In the genomic region with DNA sequence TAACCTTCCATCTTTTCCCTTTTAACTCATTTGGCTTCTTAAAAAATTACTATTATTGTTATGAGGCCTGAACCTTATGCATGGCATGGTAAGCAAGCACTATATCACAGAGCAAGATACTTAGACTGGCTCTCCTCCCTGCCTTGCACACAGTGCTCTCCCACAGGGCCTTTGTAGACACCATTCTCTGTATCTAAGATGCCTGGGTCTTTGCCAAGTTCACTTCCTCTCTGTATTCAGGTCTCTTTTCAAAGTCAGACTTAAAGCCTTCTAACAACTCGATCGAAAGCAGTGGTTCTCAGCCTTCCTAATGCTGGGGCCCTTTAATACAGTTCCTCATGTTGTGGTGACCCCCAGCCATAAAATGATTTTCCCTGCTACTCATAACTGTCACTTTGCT, we compare ENCODE assay signal across 21 mouse cellular contexts.
A peak's percentile ranks its signal among the peaks of the same experiment; 100 is the strongest.
DNase-seq lines count a peak whose midpoint lies in the region; ATAC-seq and TF ChIP-seq lines count a peak whose summit lies in the region.
"Had no signal": no experiment of that assay in that cellular context is flagged by ENCODE, and none has a peak within 500 bp of the region (broad histone marks: within the 10 kb centered on the region; RNA-seq: fewer than 3 reads in every experiment).

No protein-coding gene starts in this region.

- H3K27me3 ChIP-seq in hindbrain, postnatal 0 days (ENCODE audit: insufficient read depth, low read length) = no peaks in the 10 kb centered on the region
- H3K27me3 ChIP-seq in hindbrain, embryonic 11.5 days (ENCODE audit: control insufficient read depth, insufficient read depth, low read length) = no peaks in the 10 kb centered on the region
- no peaks in the 10 kb centered on the region for H3K27me3 ChIP-seq in midbrain, postnatal 0 days (ENCODE audit: insufficient read depth, low read length)
- no peaks in the 10 kb centered on the region for H3K27me3 ChIP-seq in midbrain, embryonic 16.5 days (ENCODE audit: control insufficient read depth, insufficient read depth, low read depth, low read length)
- no peaks in the 10 kb centered on the region for H3K27me3 ChIP-seq in limb, embryonic 10.5 days (ENCODE audit: low read depth, poor library complexity, severe bottlenecking)
- H3K27me3 ChIP-seq: forebrain, embryonic 12.5 days; liver, embryonic 15.5 days; stomach, embryonic 15.5 days had no signal

- no peak overlapping the region for H3K9ac ChIP-seq in hindbrain, postnatal 0 days (replicated peaks; ENCODE audit: low read length)
- H3K9ac ChIP-seq in hindbrain, embryonic 11.5 days (ENCODE audit: low read depth, low read length) = no peak overlapping the region
- H3K9ac ChIP-seq in midbrain, postnatal 0 days (replicated peaks; ENCODE audit: low read length, poor library complexity, severe bottlenecking) = no peak overlapping the region
- no peak overlapping the region for H3K9ac ChIP-seq in midbrain, embryonic 16.5 days (ENCODE audit: low read depth, low read length)
- H3K9ac ChIP-seq: forebrain, embryonic 12.5 days; liver, embryonic 15.5 days; stomach, embryonic 15.5 days had no signal

- WGBS in hindbrain, postnatal 0 days = 40% methylated on average over 2 of the region's 2 CpGs
- WGBS in hindbrain, embryonic 11.5 days = 80% methylated on average over 2 of the region's 2 CpGs
- 33% methylated on average over 2 of the region's 2 CpGs for WGBS in midbrain, postnatal 0 days
- WGBS in midbrain, embryonic 16.5 days = 33% methylated on average over 2 of the region's 2 CpGs
- 94% methylated on average over 2 of the region's 2 CpGs for WGBS in limb, embryonic 10.5 days

- TF ChIP-seq CTCF in hindbrain, postnatal 0 days (IDR thresholded peaks at IDR 0.05; ENCODE audit: low read depth) = no peak
- no peak for TF ChIP-seq CTCF in midbrain, postnatal 0 days (IDR thresholded peaks at IDR 0.05)

- no peaks in the 10 kb centered on the region for H3K36me3 ChIP-seq in hindbrain, postnatal 0 days (ENCODE audit: insufficient read depth, low read length)
- no peaks in the 10 kb centered on the region for H3K36me3 ChIP-seq in hindbrain, embryonic 11.5 days (ENCODE audit: control insufficient read depth, insufficient read depth, low read length)
- no peaks in the 10 kb centered on the region for H3K36me3 ChIP-seq in midbrain, postnatal 0 days (ENCODE audit: insufficient read depth, low read length)
- H3K36me3 ChIP-seq in midbrain, embryonic 16.5 days (ENCODE audit: control insufficient read depth, insufficient read depth, low read length) = no peaks in the 10 kb centered on the region
- no peaks in the 10 kb centered on the region; the same call in 1 of the 2 replicates for H3K36me3 ChIP-seq in limb, embryonic 10.5 days
- H3K36me3 ChIP-seq: embryonic facial prominence, embryonic 10.5 days; heart, embryonic 10.5 days; stomach, embryonic 15.5 days had no signal

- no peaks in the 10 kb centered on the region for H3K4me1 ChIP-seq in hindbrain, postnatal 0 days (ENCODE audit: insufficient read depth, low read length)
- no peaks in the 10 kb centered on the region for H3K4me1 ChIP-seq in hindbrain, embryonic 11.5 days (replicated peaks; ENCODE audit: control insufficient read depth, insufficient read depth, low read length)
- H3K4me1 ChIP-seq in midbrain, postnatal 0 days (ENCODE audit: insufficient read depth, low read length) = no peaks in the 10 kb centered on the region
- no peaks in the 10 kb centered on the region; the same call in 1 of the 2 replicates for H3K4me1 ChIP-seq in midbrain, embryonic 16.5 days (ENCODE audit: control insufficient read depth, insufficient read depth, low read length)
- H3K4me1 ChIP-seq in limb, embryonic 10.5 days = no peaks in the 10 kb centered on the region
- H3K4me1 ChIP-seq: embryonic facial prominence, embryonic 10.5 days; heart, embryonic 10.5 days; stomach, embryonic 15.5 days had no signal

- no peak for ATAC-seq in hindbrain, postnatal 0 days
- ATAC-seq in hindbrain, embryonic 11.5 days (ENCODE audit: low FRiP score) = no peak
- no peak for ATAC-seq in midbrain, postnatal 0 days (ENCODE audit: low FRiP score)
- ATAC-seq in midbrain, embryonic 16.5 days = no peak
- peak; percentile 66 for ATAC-seq in CD4-positive, CD25-positive, alpha-beta regulatory T cell, adult 4 months
- ATAC-seq in granulocyte monocyte progenitor cell, adult 5-6 weeks (replicated peaks; ENCODE audit: poor library complexity, severe bottlenecking) = peak; percentile 40

- DNase-seq in hindbrain, postnatal 0 days (ENCODE audit: low spot score) = peak; percentile 45
- DNase-seq in hindbrain, embryonic 11.5 days (ENCODE audit: low spot score) = no peak
- peak; percentile 47 for DNase-seq in midbrain, postnatal 0 days (ENCODE audit: low spot score)
- DNase-seq in urinary bladder, postnatal 14 days (ENCODE audit: low spot score) = no peak
- no peak for DNase-seq in limb, embryonic 10.5 days (ENCODE audit: low spot score)
- DNase-seq: adrenal gland, postnatal 25 days; cerebellum, adult 9-10 months; gastrocnemius, postnatal 36 days; heart, postnatal 4 days; kidney, adult 8-10 months; liver had no signal

- H3K4me3 ChIP-seq in hindbrain, postnatal 0 days (ENCODE audit: low read length) = no peak overlapping the region
- H3K4me3 ChIP-seq in hindbrain, embryonic 11.5 days (ENCODE audit: low read depth, low read length) = no peak overlapping the region
- no peak overlapping the region for H3K4me3 ChIP-seq in midbrain, postnatal 0 days (ENCODE audit: low read depth, low read length)
- no peak overlapping the region for H3K4me3 ChIP-seq in midbrain, embryonic 16.5 days (ENCODE audit: low read depth, low read length)
- no peak overlapping the region for H3K4me3 ChIP-seq in limb, embryonic 10.5 days
- H3K4me3 ChIP-seq: embryonic facial prominence, embryonic 10.5 days; forebrain, embryonic 12.5 days; heart, embryonic 10.5 days; left cerebral cortex, adult 2 months; liver, embryonic 15.5 days; stomach, embryonic 15.5 days had no signal

- no peak overlapping the region for H3K4me2 ChIP-seq in hindbrain, postnatal 0 days (ENCODE audit: low read depth, low read length)
- H3K4me2 ChIP-seq in hindbrain, embryonic 11.5 days (replicated peaks; ENCODE audit: low read depth, low read length) = no peak overlapping the region
- H3K4me2 ChIP-seq in midbrain, postnatal 0 days (ENCODE audit: low read depth, low read length, poor library complexity, severe bottlenecking) = no peak overlapping the region
- H3K4me2 ChIP-seq in midbrain, embryonic 16.5 days (ENCODE audit: low read length) = no peak overlapping the region
- H3K4me2 ChIP-seq: forebrain, embryonic 12.5 days; liver, embryonic 15.5 days; stomach, embryonic 15.5 days had no signal

- no peak overlapping the region for H3K27ac ChIP-seq in hindbrain, postnatal 0 days
- H3K27ac ChIP-seq in hindbrain, embryonic 11.5 days (ENCODE audit: low read depth, low read length) = no peak overlapping the region
- no peak overlapping the region for H3K27ac ChIP-seq in midbrain, postnatal 0 days (ENCODE audit: low read depth, low read length)
- H3K27ac ChIP-seq in midbrain, embryonic 16.5 days (ENCODE audit: low read length) = no peak overlapping the region
- no peak overlapping the region for H3K27ac ChIP-seq in limb, embryonic 10.5 days
- H3K27ac ChIP-seq: embryonic facial prominence, embryonic 10.5 days; forebrain, embryonic 12.5 days; heart, embryonic 10.5 days; left cerebral cortex, adult 2 months; liver, embryonic 15.5 days; macrophage; stomach, embryonic 15.5 days had no signal

- no peaks in the 10 kb centered on the region for H3K9me3 ChIP-seq in hindbrain, postnatal 0 days (ENCODE audit: low read length)
- H3K9me3 ChIP-seq in hindbrain, embryonic 11.5 days (ENCODE audit: control insufficient read depth, low read length) = no peaks in the 10 kb centered on the region
- no peaks in the 10 kb centered on the region for H3K9me3 ChIP-seq in midbrain, postnatal 0 days (ENCODE audit: low read length)
- no peaks in the 10 kb centered on the region for H3K9me3 ChIP-seq in midbrain, embryonic 16.5 days (replicated peaks; ENCODE audit: control insufficient read depth, low read length, poor library complexity, severe bottlenecking)
- no peaks in the 10 kb centered on the region for H3K9me3 ChIP-seq in limb, embryonic 10.5 days (replicated peaks)
- H3K9me3 ChIP-seq: embryonic facial prominence, embryonic 10.5 days; forebrain, embryonic 12.5 days; heart, embryonic 10.5 days; liver, embryonic 15.5 days; stomach, embryonic 15.5 days had no signal

Comparison
In these comparisons a context has a peak if more than half of its experiments do, and no peak if none do; other contexts are left out.
1. DNase-seq: peak in hindbrain, postnatal 0 days (single experiment) and midbrain, postnatal 0 days (single experiment); none in hindbrain, embryonic 11.5 days (single experiment), urinary bladder, postnatal 14 days (single experiment) and limb, embryonic 10.5 days (single experiment).
2. ATAC-seq: peak in CD4-positive, CD25-positive, alpha-beta regulatory T cell, adult 4 months (single experiment) and granulocyte monocyte progenitor cell, adult 5-6 weeks (single experiment); none in hindbrain, postnatal 0 days (single experiment), hindbrain, embryonic 11.5 days (single experiment), midbrain, postnatal 0 days (single experiment) and midbrain, embryonic 16.5 days (single experiment).